Mouse (Mus musculus) urinary bladder, adult 18-20 months (tissue): Measurements from ENCODE around the gene Gm44965.

ENCODE experiments used
- DNase-seq, 2 experiments: peaks; one replicate each; pipeline ENCODE4 v3.0.0; 2022; ENCODE audit warnings: low spot score in 2 of 2, mixed read lengths in 2 of 2

The Gm44965 gene

GRCm38 (mm10) chr6:48665471-48665870, 71.7 kb downstream of the Gm44965 start:
- no peak for DNase-seq

GRCm38 (mm10) chr6:48666159-48666586, 72.4 kb downstream of the Gm44965 start:
- DNase-seq, result no peak

GRCm38 (mm10) chr6:48668022-48668421, 74.3 kb downstream of the Gm44965 start:
- no peak for DNase-seq
